37 mouse cellular contexts compared by ENCODE assay signal in genomic region chr14:50813060-50813459, GRCm38 (mm10). TPM values are rescaled to one million over a fixed set of nuclear protein-coding genes. Genes with fewer than 3 reads are reported as not detected.
"Had no signal": no experiment of that assay in that cellular context is flagged by ENCODE, and none has a peak within 500 bp of the region (broad histone marks: within the 10 kb centered on the region; RNA-seq: fewer than 3 reads in every experiment).

No protein-coding gene starts in this region.

- H3K27ac ChIP-seq: heart, embryonic 10.5 days; hindbrain, embryonic 13.5 days; hindbrain, embryonic 15.5 days; hindbrain, postnatal 0 days; limb, embryonic 13.5 days; limb, embryonic 15.5 days; liver, embryonic 13.5 days had no signal

- H3K4me2 ChIP-seq: heart, embryonic 12.5 days; hindbrain, embryonic 13.5 days; hindbrain, embryonic 15.5 days; limb, embryonic 13.5 days; limb, embryonic 15.5 days; liver, embryonic 11.5 days; liver, embryonic 13.5 days had no signal

- DNase-seq: forebrain, postnatal 0 days; gastrocnemius, postnatal 14 days; gastrocnemius, postnatal 36 days; heart, adult 18-20 months; heart, postnatal 10 days; heart, postnatal 36 days; kidney, adult 18-20 months; kidney, adult 8-10 months; kidney, postnatal 10 days; kidney, postnatal 25 days; kidney, postnatal 4 days; layer of hippocampus, adult 9-11 months; layer of hippocampus, postnatal 36 days; left cerebral cortex, postnatal 4 days; liver, embryonic 13.5 days had no signal

- H3K9me3 ChIP-seq: heart, embryonic 10.5 days; heart, embryonic 12.5 days; hindbrain, embryonic 13.5 days; hindbrain, embryonic 15.5 days; limb, embryonic 13.5 days; limb, embryonic 15.5 days; liver, embryonic 13.5 days had no signal

- H3K4me1 ChIP-seq: heart, embryonic 10.5 days had no signal

- H3K4me3 ChIP-seq: heart, embryonic 10.5 days; heart, embryonic 12.5 days; hindbrain, embryonic 13.5 days; hindbrain, embryonic 15.5 days; limb, embryonic 13.5 days; limb, embryonic 15.5 days; liver, embryonic 13.5 days had no signal

- H3K27me3 ChIP-seq: heart, embryonic 12.5 days; hindbrain, embryonic 13.5 days; hindbrain, embryonic 15.5 days; limb, embryonic 13.5 days; limb, embryonic 15.5 days; liver, embryonic 13.5 days had no signal

- H3K9ac ChIP-seq: forebrain, postnatal 0 days; heart, embryonic 12.5 days; hindbrain, embryonic 13.5 days; hindbrain, embryonic 15.5 days; limb, embryonic 13.5 days; limb, embryonic 15.5 days; liver, embryonic 13.5 days had no signal

- ATAC-seq: forebrain, postnatal 0 days; hindbrain, postnatal 0 days had no signal

RNA-seq across cellular contexts. Expression of gene Ccnb1ip1, which starts 5.5 kb away (rescaled TPM):
- total RNA-seq: gastrocnemius, adult 8-10 months; granulocyte monocyte progenitor cell, adult 5-6 weeks; heart, adult 18-20 months; heart, postnatal 10 days; heart, postnatal 36 days; hematopoietic stem cell, adult 5-6 weeks; hindbrain, postnatal 0 days; layer of hippocampus, adult 18-20 months; layer of hippocampus, postnatal 36 days; left cerebral cortex, adult 18-20 months; left cerebral cortex, postnatal 10 days; left cerebral cortex, postnatal 25 days had no signal
- polyA plus RNA-seq: forebrain, postnatal 0 days; heart, embryonic 10.5 days; heart, embryonic 12.5 days; heart, embryonic 14.5 days; heart, embryonic 16.5 days; hindbrain, embryonic 11.5 days; hindbrain, embryonic 13.5 days; hindbrain, embryonic 15.5 days; intestine, embryonic 14.5 days; kidney, embryonic 14.5 days; kidney, embryonic 16.5 days; limb, embryonic 11.5 days; limb, embryonic 13.5 days; limb, embryonic 15.5 days; liver, embryonic 11.5 days; liver, embryonic 13.5 days had no signal
